Mouse (Mus musculus) lung, embryonic 14.5 days (tissue): ENCODE measurements around the gene Ednrb. TPM values are rescaled to one million over a fixed set of nuclear protein-coding genes. Genes with fewer than 3 reads are reported as not detected.

Experiments
- ATAC-seq: fragments of 200-750 bp; cut with Nextera tagmentation; 2 replicates; pipeline ENCODE4 v1.8.0; 2017; ENCODE audit warnings: mild to moderate bottlenecking, moderate TSS enrichment, moderate library complexity; ENCODE audit not compliant: insufficient read depth
- DNase-seq: peaks from one replicate; pipeline ENCODE4 v3.0.0-alpha.2; 2015
- H3K27ac ChIP-seq: fragments of 300-500 bp; sonication (generic); 2 replicates; pipeline ENCODE4 v1.5.1; 2014; ENCODE audit warnings: low read depth, mild to moderate bottlenecking, moderate library complexity
- H3K27me3 ChIP-seq: fragments of 300-500 bp; sonication (generic); 2 replicates; pipeline ENCODE4 v1.6.1; 2014; ENCODE audit warnings: low read length, control low read depth; ENCODE audit not compliant: insufficient read depth
- H3K36me3 ChIP-seq: fragments of 300-500 bp; sonication (generic); 2 replicates; pipeline ENCODE4 v1.6.1; 2014; ENCODE audit warnings: control low read depth; ENCODE audit not compliant: insufficient read depth
- H3K4me1 ChIP-seq: fragments of 300-500 bp; sonication (generic); 2 replicates; pipeline ENCODE4 v1.6.1; 2014; ENCODE audit warnings: antibody characterized with exemption, control low read depth; ENCODE audit not compliant: insufficient read depth
- H3K4me2 ChIP-seq: fragments of 300-500 bp; sonication (generic); 2 replicates; pipeline ENCODE4 v1.6.1; 2014; ENCODE audit warnings: mild to moderate bottlenecking
- H3K4me3 ChIP-seq: fragments of 300-500 bp; sonication (generic); 2 replicates; pipeline ENCODE4 v1.5.1; 2014; ENCODE audit warnings: low read depth, low read length
- H3K9ac ChIP-seq: fragments of 300-500 bp; sonication (generic); 2 replicates; pipeline ENCODE4 v1.6.1; 2014
- H3K9me3 ChIP-seq: fragments of 300-500 bp; sonication (generic); 2 replicates; pipeline ENCODE4 v1.6.1; 2016; ENCODE audit warnings: low read depth, low read length, control low read depth
- CTCF ChIP-seq: IDR thresholded peaks from 2 replicates; pipeline ENCODE4 v1.5.1; 2016; ENCODE audit warnings: antibody characterized with exemption, low read depth
- WGBS: fragments of 180-500 bp; shearing (Covaris S2); extraction: QIAGEN DNeasy Blood & Tissue Kit; methylation state at CpG from one replicate; pipeline ENCODE4 v1.1.7; 2014; 5-methylcytosine and 5-hydroxymethylcytosine counted together
- polyA plus RNA-seq: library from polyadenylated mRNA; unstranded; fragments of >200 nt; fragmentation: Nextera tagmentation; extraction: Ambion mirVana; gene quantifications from 2 replicates; pipeline ENCODE4 v1.2.1, GENCODE M21; 2014

The Ednrb gene
- polyA plus RNA-seq, 1 experiment from 2014 or later: 136 TPM

- 48% methylated on average over 6 of the region's 6 CpGs for WGBS
- Histone ChIP-seq H3K4me1 (peaks cover 10% of the 10 kb centered on the region; the same call in 1 of the 2 replicates), H3K4me3 (no peak overlapping the region), H3K27me3 (no peaks in the 10 kb centered on the region), H3K9ac (no peak overlapping the region), H3K36me3 (no peaks in the 10 kb centered on the region), H3K9me3 (no peaks in the 10 kb centered on the region), H3K27ac (no peak overlapping the region), H3K4me2 (peak overlapping the region; percentile 49; the same call in 1 of the 2 replicates)
- TF ChIP-seq CTCF: no peak
- ATAC-seq (peak; percentile 13; the same call in 1 of the 2 replicates), DNase-seq (no peak)
Observed at GRCm38 (mm10) chr14:103779276-103779675, 64.9 kb downstream of the Ednrb start.

DNA sequence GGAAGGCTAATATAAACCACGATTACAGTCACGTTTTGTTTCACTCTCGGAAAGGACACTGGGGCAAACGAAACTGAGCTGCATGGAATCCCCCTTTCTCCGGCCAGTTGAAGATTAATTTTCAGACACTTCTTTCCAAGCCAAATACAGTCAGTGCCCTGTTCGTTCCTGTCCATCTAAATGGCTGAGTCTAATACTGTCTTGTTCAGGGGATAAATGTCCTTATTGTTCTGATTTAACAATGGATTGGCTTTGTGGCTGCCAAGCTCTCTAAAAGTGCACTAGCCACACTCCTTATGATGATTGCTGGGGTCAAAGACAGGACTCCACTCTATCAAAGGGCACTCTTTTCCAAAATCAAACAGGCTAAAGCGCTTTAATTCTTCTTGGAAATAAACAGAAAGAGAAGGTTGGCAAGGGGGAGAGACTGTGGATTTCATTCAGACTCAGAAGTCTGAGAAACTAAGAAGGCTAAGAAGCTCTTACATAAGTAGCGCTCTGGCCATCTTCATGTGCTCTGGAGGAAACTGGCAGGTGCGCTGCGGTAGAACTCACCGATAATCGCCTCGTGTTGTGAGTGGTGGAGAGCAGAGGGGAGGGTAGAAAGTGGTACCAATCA, 65.6 kb downstream of the Ednrb start:
- Histone ChIP-seq H3K4me1 (peaks cover 10% of the 10 kb centered on the region; the same call in 1 of the 2 replicates), H3K4me3 (peak overlapping the region; percentile 10; the same call in 1 of the 2 replicates), H3K9ac (peak overlapping the region; percentile 36; the same call in 1 of the 2 replicates), H3K9me3 (no peaks in the 10 kb centered on the region), H3K36me3 (no peaks in the 10 kb centered on the region), H3K4me2 (peak overlapping the region; percentile 49), H3K27ac (peak overlapping the region; percentile 72), H3K27me3 (no peaks in the 10 kb centered on the region)
- 31% methylated on average over 13 of the region's 13 CpGs for WGBS
- ATAC-seq (peak; percentile 73), DNase-seq (peak; percentile 53)
- TF ChIP-seq CTCF: no peak

DNA sequence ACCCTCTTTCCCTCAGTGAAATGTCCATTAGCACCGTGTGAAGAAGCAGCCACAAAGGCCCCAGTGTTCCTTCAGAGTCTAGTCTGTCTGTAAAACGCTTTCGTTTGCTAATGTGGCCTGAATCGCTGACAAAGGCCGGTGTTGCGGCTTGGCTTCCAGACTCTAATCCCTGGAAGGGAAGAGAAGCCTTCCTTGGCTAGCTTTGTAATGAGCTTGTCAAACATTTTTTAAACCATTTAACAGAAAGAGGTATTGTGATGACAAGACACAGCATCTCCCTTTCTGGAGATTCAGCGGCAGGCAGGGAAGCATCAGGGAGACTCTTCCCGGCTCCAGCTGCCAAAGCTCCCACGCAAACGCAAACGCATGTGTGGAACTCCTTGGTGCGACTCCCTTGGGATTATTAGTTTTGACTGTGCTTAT, 66.2 kb downstream of the Ednrb start:
- DNase-seq (peak; percentile 65), ATAC-seq (peak; percentile 54)
- H3K27me3 ChIP-seq: no peaks in the 10 kb centered on the region
- H3K36me3 ChIP-seq: no peaks in the 10 kb centered on the region
- H3K27ac ChIP-seq: peak overlapping the region; percentile 72
- peak overlapping the region; percentile 49 for H3K4me2 ChIP-seq
- peak overlapping the region; percentile 10; the same call in 1 of the 2 replicates for H3K4me3 ChIP-seq
- peak overlapping the region; percentile 36 for H3K9ac ChIP-seq
- H3K4me1 ChIP-seq: peaks cover 10% of the 10 kb centered on the region; the same call in 1 of the 2 replicates
- no peak for TF ChIP-seq CTCF
- no peaks in the 10 kb centered on the region for H3K9me3 ChIP-seq
- WGBS: 14% methylated on average over 12 of the region's 12 CpGs

- DNase-seq: no peak
- 59% methylated on average over 4 of the region's 4 CpGs for WGBS
- TF ChIP-seq CTCF: no peak
Observed at GRCm38 (mm10) chr14:103777386-103777785, 66.8 kb downstream of the Ednrb start.

GRCm38 (mm10) chr14:103769319-103770245, 74.6 kb downstream of the Ednrb start:
- Histone ChIP-seq H3K4me3 (no peak overlapping the region), H3K4me2 (no peak overlapping the region), H3K27me3 (no peaks in the 10 kb centered on the region), H3K9ac (no peak overlapping the region), H3K4me1 (no peaks in the 10 kb centered on the region), H3K9me3 (no peaks in the 10 kb centered on the region), H3K27ac (no peak overlapping the region), H3K36me3 (no peaks in the 10 kb centered on the region)
- TF ChIP-seq CTCF: no peak
- no peak for DNase-seq
- no peak for ATAC-seq
- WGBS: 57% methylated on average over 9 of the region's 9 CpGs

More at GRCm38 (mm10) chr14:103777386-103777785, 66.8 kb downstream of the Ednrb start:
- Histone ChIP-seq H3K4me3 (no peak overlapping the region), H3K27ac (no peak overlapping the region), H3K4me2 (no peak overlapping the region), H3K36me3 (no peaks in the 10 kb centered on the region), H3K4me1 (peaks cover 10% of the 10 kb centered on the region; the same call in 1 of the 2 replicates), H3K9ac (no peak overlapping the region), H3K9me3 (no peaks in the 10 kb centered on the region), H3K27me3 (no peaks in the 10 kb centered on the region)
- no peak for ATAC-seq

GRCm38 (mm10) chr14:103767488-103767887, 76.7 kb downstream of the Ednrb start:
- H3K4me2 ChIP-seq: no peak overlapping the region
- TF ChIP-seq CTCF: no peak
- no peaks in the 10 kb centered on the region for H3K27me3 ChIP-seq
- H3K27ac ChIP-seq: no peak overlapping the region
- no peak overlapping the region for H3K9ac ChIP-seq
- no peaks in the 10 kb centered on the region for H3K36me3 ChIP-seq
- no peaks in the 10 kb centered on the region for H3K4me1 ChIP-seq
- H3K9me3 ChIP-seq: no peaks in the 10 kb centered on the region
- 45% methylated on average over 6 of the region's 6 CpGs for WGBS
- ATAC-seq (no peak), DNase-seq (no peak)
- no peak overlapping the region for H3K4me3 ChIP-seq

Other genes with a start within 250 kb of the Ednrb start
- gene Slain1, start 194.2 kb downstream of the Ednrb start, polyA plus RNA-seq: 2.4 and 3.0 TPM in 2 replicates